Mouse (Mus musculus) MEL (cell line): ENCODE data around the gene Grid1.

Experiments
- CHD2 ChIP-seq: IDR thresholded peaks from 2 replicates; pipeline ENCODE4 v1.6.1; 2011; ENCODE audit warnings: low read length, improper control_type of control experiment
- CTCF ChIP-seq, 3 experiments: IDR thresholded peaks in 2 of 3; conservative IDR thresholded peaks in 1 of 3; 2 replicates each; pipeline ENCODE4 v1.5.1; 2011 to 2012; ENCODE audit warnings: low read length in 3 of 3, low read depth in 2 of 3, mild to moderate bottlenecking in 2 of 3, improper control_type of control experiment in 1 of 3, inconsistent platforms in 1 of 3, mixed read lengths in 1 of 3, moderate library complexity in 1 of 3; ENCODE audit not compliant: control insufficient read depth in 1 of 3, insufficient read depth in 1 of 3, poor library complexity in 1 of 3, severe bottlenecking in 1 of 3
- E2F4 ChIP-seq: IDR thresholded peaks from 2 replicates; pipeline ENCODE4 v1.6.1; 2011; ENCODE audit warnings: low read depth, low read length, improper control_type of control experiment, borderline replicate concordance
- EP300 ChIP-seq, 2 experiments: IDR thresholded peaks; 2 replicates each; pipeline ENCODE4 v1.6.1; 2011; ENCODE audit warnings: improper control_type of control experiment in 2 of 2, low read length in 2 of 2, low read depth in 1 of 2, mild to moderate bottlenecking in 1 of 2
- HCFC1 ChIP-seq: IDR thresholded peaks from 2 replicates; pipeline ENCODE4 v1.6.1; 2012; ENCODE audit warnings: low read depth, mild to moderate bottlenecking, inconsistent platforms, low read length, improper control_type of control experiment, moderate library complexity
- JUND ChIP-seq: IDR thresholded peaks from 2 replicates; pipeline ENCODE4 v1.6.1; 2011; ENCODE audit warnings: low read depth, mild to moderate bottlenecking, improper control_type of control experiment, low read length
- MYB ChIP-seq: IDR thresholded peaks from 2 replicates; pipeline ENCODE4 v1.6.1; 2011; ENCODE audit warnings: mild to moderate bottlenecking, low read depth, low read length, improper control_type of control experiment
- NELFE ChIP-seq: IDR thresholded peaks from 2 replicates; pipeline ENCODE4 v1.6.1; 2011; ENCODE audit warnings: low read depth, low read length, improper control_type of control experiment
- POLR2A ChIP-seq, 2 experiments: IDR thresholded peaks; 2 replicates each; pipeline ENCODE4 v1.6.1; 2011 to 2012; ENCODE audit warnings: low read length in 2 of 2, mild to moderate bottlenecking in 2 of 2, control low read depth in 1 of 2, improper control_type of control experiment in 1 of 2, low read depth in 1 of 2, moderate library complexity in 1 of 2; ENCODE audit not compliant: control insufficient read depth in 1 of 2, insufficient read depth in 1 of 2, poor library complexity in 1 of 2
- TAL1 ChIP-seq: IDR thresholded peaks from 2 replicates; pipeline ENCODE4 v1.6.1; 2012; ENCODE audit warnings: mild to moderate bottlenecking, inconsistent platforms, low read length, moderate library complexity, mixed read lengths
- TBP ChIP-seq: IDR thresholded peaks from 2 replicates; pipeline ENCODE4 v1.8.0; 2011; ENCODE audit warnings: low read depth, low read length, improper control_type of control experiment
- USF1 ChIP-seq: IDR thresholded peaks from 2 replicates; pipeline ENCODE4 v1.6.1; 2014; ENCODE audit warnings: low read depth, mild to moderate bottlenecking, inconsistent platforms, low read length, improper control_type of control experiment, moderate library complexity
- ZC3H11A ChIP-seq: IDR thresholded peaks from 2 replicates; pipeline ENCODE4 v1.6.1; 2012; ENCODE audit warnings: low read depth, mild to moderate bottlenecking, inconsistent platforms, low read length, improper control_type of control experiment

DNA sequence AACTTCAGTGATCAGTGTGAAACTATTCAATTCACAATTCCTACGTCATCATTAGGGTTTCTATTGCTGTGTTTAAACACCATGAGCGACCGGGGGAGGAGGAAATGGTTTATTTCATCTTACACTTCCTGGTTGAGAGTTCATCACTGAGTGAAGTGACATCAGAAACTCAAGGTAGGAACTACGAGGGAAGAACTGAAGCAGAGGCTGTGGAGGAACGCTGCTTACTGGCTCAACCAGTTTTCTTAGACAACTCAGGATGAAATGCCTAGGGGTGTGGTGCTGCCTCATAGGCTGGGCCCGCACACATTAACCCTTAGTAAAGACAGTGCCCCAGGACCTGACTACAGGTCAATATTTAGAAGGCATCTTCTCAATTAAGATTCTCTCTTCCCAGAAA, 389.5 kb downstream of the Grid1 start:
- TF ChIP-seq POLR2A (IDR thresholded peaks at IDR 0.05; ENCODE audit: control insufficient read depth in 1 of 2, insufficient read depth in 1 of 2, low read depth in 1 of 2, low read length in 2 of 2, poor library complexity in 1 of 2) (no peak), TBP (no peak), CTCF (IDR thresholded peaks at IDR 0.05 in 2 of 3, conservative IDR thresholded peaks at IDR 0.05 in 1 of 3; ENCODE audit: control insufficient read depth in 1 of 3, insufficient read depth in 1 of 3, low read depth in 2 of 3, low read length in 3 of 3, poor library complexity in 1 of 3, severe bottlenecking in 1 of 3) (no peak), CHD2 (no peak), EP300 (IDR thresholded peaks at IDR 0.05; ENCODE audit: low read depth in 1 of 2, low read length in 2 of 2) (no peak), ZC3H11A (no peak), HCFC1 (no peak), USF1 (no peak), E2F4 (no peak), TAL1 (no peak), MYB (no peak), JUND (no peak), NELFE (no peak)
